Mouse (Mus musculus): ENCODE measurements around the gene Cacna1c. TPM values are rescaled to one million over a fixed set of nuclear protein-coding genes. Genes with fewer than 3 reads are reported as not detected.

Gene Cacna1c
- polyA plus RNA-seq, 1 experiment from 2014 or later: 2.8 TPM

GRCm38 (mm10) chr6:118997397-118997796, 198.8 kb downstream of the Cacna1c start:
- Histone ChIP-seq H3K4me3 (no peak overlapping the region), H3K27ac (no peak overlapping the region), H3K27me3 (ENCODE audit: insufficient read depth, poor library complexity, severe bottlenecking) (no peaks in the 10 kb centered on the region), H3K9me3 (no peaks in the 10 kb centered on the region), H3K4me1 (replicated peaks) (no peaks in the 10 kb centered on the region), H3K36me3 (no peaks in the 10 kb centered on the region)
- no peak for DNase-seq (ENCODE audit: low spot score)
- 89% methylated on average over 4 of the region's 4 CpGs for WGBS

GRCm38 (mm10) chr6:118994272-118995061, 201.8 kb downstream of the Cacna1c start:
- DNase-seq (ENCODE audit: low spot score): no peak
- no peak overlapping the region for H3K4me3 ChIP-seq
- no peaks in the 10 kb centered on the region for H3K9me3 ChIP-seq
- H3K27me3 ChIP-seq (ENCODE audit: insufficient read depth, poor library complexity, severe bottlenecking): no peaks in the 10 kb centered on the region
- 89% methylated on average over 9 of the region's 9 CpGs for WGBS
- H3K27ac ChIP-seq: no peak overlapping the region
- H3K4me1 ChIP-seq (replicated peaks): peaks cover 14% of the 10 kb centered on the region
- no peaks in the 10 kb centered on the region for H3K36me3 ChIP-seq

- no peak for DNase-seq (ENCODE audit: low spot score)
- WGBS: 75% methylated on average over 6 of the region's 6 CpGs
Measured at GRCm38 (mm10) chr6:118992391-118992790, 203.8 kb downstream of the Cacna1c start.

GRCm38 (mm10) chr6:118989999-118990776, 206.0 kb downstream of the Cacna1c start:
- no peaks in the 10 kb centered on the region for H3K27me3 ChIP-seq (ENCODE audit: insufficient read depth, poor library complexity, severe bottlenecking)
- DNase-seq (ENCODE audit: low spot score): no peak
- H3K4me1 ChIP-seq (replicated peaks): peaks cover 14% of the 10 kb centered on the region
- no peaks in the 10 kb centered on the region for H3K36me3 ChIP-seq
- WGBS: 77% methylated on average over 9 of the region's 9 CpGs
- no peak overlapping the region for H3K27ac ChIP-seq
- H3K9me3 ChIP-seq: no peaks in the 10 kb centered on the region
- no peak overlapping the region for H3K4me3 ChIP-seq

More at GRCm38 (mm10) chr6:118992391-118992790, 203.8 kb downstream of the Cacna1c start:
- H3K27ac ChIP-seq: no peak overlapping the region
- H3K9me3 ChIP-seq: no peaks in the 10 kb centered on the region
- no peak overlapping the region for H3K4me3 ChIP-seq
- peaks cover 14% of the 10 kb centered on the region for H3K4me1 ChIP-seq (replicated peaks)
- no peaks in the 10 kb centered on the region for H3K36me3 ChIP-seq
- H3K27me3 ChIP-seq (ENCODE audit: insufficient read depth, poor library complexity, severe bottlenecking): no peaks in the 10 kb centered on the region

- no peak for DNase-seq (ENCODE audit: low spot score)
- 0 out of 2 replicates have a peak overlapping the region, but pooled peaks have one; percentile 31 for H3K27ac ChIP-seq
- H3K4me1 ChIP-seq (replicated peaks): peaks cover 5% of the 10 kb centered on the region
- no peak overlapping the region for H3K4me3 ChIP-seq
- H3K27me3 ChIP-seq (ENCODE audit: insufficient read depth, poor library complexity, severe bottlenecking): no peaks in the 10 kb centered on the region
- no peaks in the 10 kb centered on the region for H3K9me3 ChIP-seq
- no peaks in the 10 kb centered on the region for H3K36me3 ChIP-seq
- 71% methylated on average over 11 of the region's 11 CpGs for WGBS
Measured at GRCm38 (mm10) chr6:118984181-118984901, 211.9 kb downstream of the Cacna1c start.

- Histone ChIP-seq H3K36me3 (no peaks in the 10 kb centered on the region), H3K9me3 (no peaks in the 10 kb centered on the region), H3K4me1 (replicated peaks) (peaks cover 5% of the 10 kb centered on the region), H3K27ac (0 out of 2 replicates have a peak overlapping the region, but pooled peaks have one; percentile 31), H3K4me3 (no peak overlapping the region), H3K27me3 (ENCODE audit: insufficient read depth, poor library complexity, severe bottlenecking) (no peaks in the 10 kb centered on the region)
- WGBS: 85% methylated on average over 8 of the region's 8 CpGs
- DNase-seq (ENCODE audit: low spot score): no peak
Measured at GRCm38 (mm10) chr6:118983471-118984040, 212.7 kb downstream of the Cacna1c start.

- Histone ChIP-seq H3K9me3 (no peaks in the 10 kb centered on the region), H3K27me3 (ENCODE audit: insufficient read depth, poor library complexity, severe bottlenecking) (no peaks in the 10 kb centered on the region), H3K27ac (no peak overlapping the region), H3K4me1 (replicated peaks) (peaks cover 24% of the 10 kb centered on the region), H3K4me3 (no peak overlapping the region), H3K36me3 (no peaks in the 10 kb centered on the region)
- DNase-seq (ENCODE audit: low spot score): no peak
- WGBS: 89% methylated on average over 12 of the region's 12 CpGs
Measured at GRCm38 (mm10) chr6:118980265-118980664, 216.0 kb downstream of the Cacna1c start.

GRCm38 (mm10) chr6:118977443-118978271, 218.6 kb downstream of the Cacna1c start:
- no peaks in the 10 kb centered on the region for H3K36me3 ChIP-seq
- H3K27me3 ChIP-seq (ENCODE audit: insufficient read depth, poor library complexity, severe bottlenecking): no peaks in the 10 kb centered on the region
- H3K4me3 ChIP-seq: peak overlapping the region; percentile 25
- 32% methylated on average over 10 of the region's 10 CpGs for WGBS
- peaks cover 19% of the 10 kb centered on the region for H3K4me1 ChIP-seq (replicated peaks)
- peak; percentile 15 for DNase-seq (ENCODE audit: low spot score)
- no peaks in the 10 kb centered on the region for H3K9me3 ChIP-seq
- H3K27ac ChIP-seq: peak overlapping the region; percentile 46; the same call in 1 of the 2 replicates

- Histone ChIP-seq H3K27ac (no peak overlapping the region), H3K27me3 (ENCODE audit: insufficient read depth, poor library complexity, severe bottlenecking) (no peaks in the 10 kb centered on the region), H3K4me3 (no peak overlapping the region), H3K36me3 (no peaks in the 10 kb centered on the region), H3K9me3 (no peaks in the 10 kb centered on the region), H3K4me1 (replicated peaks) (peaks cover 26% of the 10 kb centered on the region)
- no peak for DNase-seq (ENCODE audit: low spot score)
- WGBS: 91% methylated on average over 14 of the region's 14 CpGs
Measured at GRCm38 (mm10) chr6:118976617-118977016, 219.6 kb downstream of the Cacna1c start.

GRCm38 (mm10) chr6:118971844-118972531, 224.2 kb downstream of the Cacna1c start:
- WGBS: 67% methylated on average over 9 of the region's 10 CpGs
- Histone ChIP-seq H3K9me3 (no peaks in the 10 kb centered on the region), H3K4me3 (no peak overlapping the region), H3K27me3 (ENCODE audit: insufficient read depth, poor library complexity, severe bottlenecking) (no peaks in the 10 kb centered on the region), H3K4me1 (replicated peaks) (peaks cover 11% of the 10 kb centered on the region; the same call in 1 of the 2 replicates), H3K27ac (no peak overlapping the region), H3K36me3 (no peaks in the 10 kb centered on the region)
- DNase-seq (ENCODE audit: low spot score): no peak

GRCm38 (mm10) chr6:118968776-118969175, 227.4 kb downstream of the Cacna1c start:
- Histone ChIP-seq H3K9me3 (no peaks in the 10 kb centered on the region), H3K27me3 (ENCODE audit: insufficient read depth, poor library complexity, severe bottlenecking) (no peaks in the 10 kb centered on the region), H3K27ac (no peak overlapping the region), H3K4me1 (replicated peaks) (0 out of 2 replicates have a peak, but pooled peaks cover 6% of the 10 kb centered on the region), H3K4me3 (no peak overlapping the region), H3K36me3 (no peaks in the 10 kb centered on the region)
- WGBS: 85% methylated on average over 4 of the region's 4 CpGs
- no peak for DNase-seq (ENCODE audit: low spot score)
